Mouse (Mus musculus): ENCODE data around the gene Fbxw2. TPM values are rescaled to one million over a fixed set of nuclear protein-coding genes. Genes with fewer than 3 reads are reported as not detected.
A peak's percentile ranks its signal among the peaks of the same experiment; 100 is the strongest.

The Fbxw2 gene
- polyA plus RNA-seq, 2 experiments = 30.8 to 38.6 TPM

DNA sequence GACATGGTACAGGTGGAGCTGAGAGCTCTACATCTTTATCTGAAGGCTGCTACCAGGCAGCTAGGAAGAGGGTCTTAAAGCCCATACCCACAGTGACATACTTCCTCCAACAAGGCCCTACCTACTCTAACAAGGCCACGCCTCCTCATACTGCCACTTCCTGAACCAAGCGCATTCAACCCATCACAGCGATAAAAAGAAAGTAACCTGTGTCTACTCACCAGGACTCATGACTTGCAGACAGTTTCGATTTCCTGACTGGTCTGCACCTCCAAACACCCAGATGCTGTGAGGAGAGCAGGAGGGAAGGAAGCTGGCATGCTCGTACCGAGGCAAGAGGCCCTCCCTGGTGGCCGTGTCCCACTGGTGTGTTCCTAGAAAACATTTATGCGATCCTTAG, 35.8 kb downstream of the Fbxw2 start:
- H3K9ac ChIP-seq (replicated peaks) = no peak overlapping the region

DNA sequence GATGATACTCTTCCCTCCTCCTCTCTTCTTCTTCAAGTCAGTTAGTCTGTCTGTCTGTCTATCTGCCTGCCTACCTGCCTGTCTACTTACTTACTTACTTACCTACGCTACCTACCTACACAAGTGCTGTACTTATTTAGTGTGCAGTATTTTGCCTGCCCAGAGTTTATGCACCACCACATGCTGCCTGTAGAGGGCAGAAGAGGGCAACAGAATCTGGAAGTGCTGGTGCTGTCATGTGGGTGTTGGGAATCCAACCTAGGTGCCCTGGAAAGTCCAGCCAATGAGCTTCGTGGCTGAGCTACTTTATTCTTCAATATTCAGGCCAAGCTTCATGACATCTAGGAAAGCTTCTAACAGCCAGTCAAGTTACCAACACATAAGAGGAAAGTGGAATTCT, 42.0 kb downstream of the Fbxw2 start:
- Histone ChIP-seq H3K9ac (replicated peaks) (peak overlapping the region; percentile 51), H3K27ac (peak overlapping the region; percentile 98), H3K36me3 (replicated peaks; ENCODE audit: control insufficient read depth, insufficient read depth, low read depth) (peaks cover 37% of the 10 kb centered on the region), H3K9me3 (ENCODE audit: control insufficient read depth, low read length) (no peaks in the 10 kb centered on the region), H3K4me2 (ENCODE audit: low read depth) (peak overlapping the region; percentile 76; the same call in 1 of the 2 replicates), H3K27me3 (ENCODE audit: control insufficient read depth, insufficient read depth, low read length) (no peaks in the 10 kb centered on the region), H3K4me1 (replicated peaks; ENCODE audit: control insufficient read depth in 2 of 2, insufficient read depth in 2 of 2, low read length in 1 of 2) (peaks cover 23 to 27% of the 10 kb centered on the region in 2 experiments), H3K4me3 (ENCODE audit: insufficient read depth in 1 of 2, low read depth in 2 of 2, low read length in 2 of 2) (no peak overlapping the region)
- DNase-seq (ENCODE audit: low read depth in 3 of 3, low spot score in 3 of 3) = peak; percentile 56 to 68 (median 65)
- 71% methylated on average over 2 of the region's 2 CpGs for WGBS (ENCODE audit: insufficient replicate concordance)
- peak; percentile 18; the same call in 1 of the 2 replicates for ATAC-seq (ENCODE audit: insufficient read depth)
- TF ChIP-seq CTCF (IDR thresholded peaks at IDR 0.05; ENCODE audit: low read depth) (peak; percentile 98), EP300 (IDR thresholded peaks at IDR 0.05; ENCODE audit: low read depth) (no peak)

More for the DNA sequence above, 35.8 kb downstream of the Fbxw2 start:
- H3K9me3 ChIP-seq (ENCODE audit: control insufficient read depth, low read length) = no peaks in the 10 kb centered on the region
- no peak overlapping the region; the same call in 1 of the 2 replicates for H3K27ac ChIP-seq
- H3K4me2 ChIP-seq (ENCODE audit: low read depth) = peak overlapping the region; percentile 32; the same call in 1 of the 2 replicates
- 0 out of 2 replicates have a peak, but pooled peaks have one; percentile 10 for TF ChIP-seq CTCF (IDR thresholded peaks at IDR 0.05; ENCODE audit: low read depth)
- TF ChIP-seq EP300 (IDR thresholded peaks at IDR 0.05; ENCODE audit: low read depth) = no peak
- WGBS (ENCODE audit: insufficient replicate concordance) = 68% methylated on average over 8 of the region's 8 CpGs
- no peak for DNase-seq (ENCODE audit: low read depth in 3 of 3, low spot score in 3 of 3)
- H3K27me3 ChIP-seq (ENCODE audit: control insufficient read depth, insufficient read depth, low read length) = no peaks in the 10 kb centered on the region
- no peaks in the 10 kb centered on the region for H3K4me1 ChIP-seq (replicated peaks; ENCODE audit: control insufficient read depth in 2 of 2, insufficient read depth in 2 of 2, low read length in 1 of 2)
- no peak overlapping the region; a peak in 1 of 4 replicates for H3K4me3 ChIP-seq (ENCODE audit: insufficient read depth in 1 of 2, low read depth in 2 of 2, low read length in 2 of 2)
- no peak for ATAC-seq (ENCODE audit: insufficient read depth)
- H3K36me3 ChIP-seq (replicated peaks; ENCODE audit: control insufficient read depth, insufficient read depth, low read depth) = peaks cover 5% of the 10 kb centered on the region

DNA sequence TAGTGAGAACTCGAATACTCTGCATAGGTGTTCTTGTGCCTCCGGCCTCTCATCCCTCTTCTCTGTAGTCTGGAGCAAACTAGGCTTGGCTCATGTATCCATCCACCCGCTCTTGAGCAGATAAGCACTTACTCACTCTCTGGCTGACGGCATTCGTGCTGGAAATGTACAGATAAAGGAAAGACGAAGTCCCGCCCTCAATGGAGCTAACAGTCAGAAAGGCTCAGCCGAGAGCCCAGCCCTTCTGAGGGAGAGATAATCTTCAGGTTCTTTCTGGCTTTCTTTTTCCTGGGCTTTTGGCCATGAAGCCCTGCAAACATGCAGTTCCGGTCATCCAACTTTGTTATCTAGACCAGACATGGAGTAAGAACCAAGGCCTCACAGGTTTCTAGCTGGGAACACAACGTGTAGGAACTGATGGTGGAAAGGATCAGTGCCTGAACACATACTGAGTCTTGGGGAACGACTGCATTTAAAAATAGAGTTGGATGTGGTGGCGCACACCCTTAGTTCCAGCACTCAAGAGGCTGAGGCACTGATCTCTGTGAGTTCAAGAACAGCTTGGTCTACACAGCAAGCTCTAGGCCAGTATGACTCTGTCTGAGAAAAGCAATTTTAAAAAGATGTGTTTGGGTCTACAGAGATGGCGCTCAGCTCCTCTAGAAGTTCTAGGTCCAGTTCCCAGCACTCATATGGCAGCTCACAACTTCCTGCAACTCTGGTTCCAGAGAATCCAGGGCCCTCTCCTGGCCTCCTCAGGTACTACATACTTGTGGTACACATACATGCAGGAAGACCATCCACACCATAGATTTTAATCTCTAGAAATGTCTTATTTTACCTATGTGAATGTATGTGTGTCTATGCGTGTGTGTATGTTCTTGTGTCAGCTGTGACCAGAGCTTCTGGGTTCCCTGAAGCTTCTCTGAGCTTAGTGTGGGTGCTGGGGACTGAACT, 42.8 kb downstream of the Fbxw2 start:
- Histone ChIP-seq H3K9ac (replicated peaks) (peak overlapping the region; percentile 71), H3K27me3 (ENCODE audit: control insufficient read depth, insufficient read depth, low read length) (no peaks in the 10 kb centered on the region), H3K27ac (peak overlapping the region; percentile 98), H3K9me3 (ENCODE audit: control insufficient read depth, low read length) (no peaks in the 10 kb centered on the region), H3K4me3 (ENCODE audit: insufficient read depth in 1 of 2, low read depth in 2 of 2, low read length in 2 of 2) (peak overlapping the region; percentile 6 to 28; a peak in 3 of 4 replicates), H3K4me1 (replicated peaks; ENCODE audit: control insufficient read depth in 2 of 2, insufficient read depth in 2 of 2, low read length in 1 of 2) (peaks cover 23 to 27% of the 10 kb centered on the region in 2 experiments), H3K4me2 (ENCODE audit: low read depth) (peak overlapping the region; percentile 76), H3K36me3 (replicated peaks; ENCODE audit: control insufficient read depth, insufficient read depth, low read depth) (peaks cover 42% of the 10 kb centered on the region)
- DNase-seq (ENCODE audit: low read depth in 3 of 3, low spot score in 3 of 3) = peak; percentile 96 to 97 (median 97)
- TF ChIP-seq CTCF (IDR thresholded peaks at IDR 0.05; ENCODE audit: low read depth) (no peak), EP300 (IDR thresholded peaks at IDR 0.05; ENCODE audit: low read depth) (peak; percentile 92)
- WGBS (ENCODE audit: insufficient replicate concordance) = 25% methylated on average over 14 of the region's 14 CpGs
- ATAC-seq (ENCODE audit: insufficient read depth) = peak; percentile 97

DNA sequence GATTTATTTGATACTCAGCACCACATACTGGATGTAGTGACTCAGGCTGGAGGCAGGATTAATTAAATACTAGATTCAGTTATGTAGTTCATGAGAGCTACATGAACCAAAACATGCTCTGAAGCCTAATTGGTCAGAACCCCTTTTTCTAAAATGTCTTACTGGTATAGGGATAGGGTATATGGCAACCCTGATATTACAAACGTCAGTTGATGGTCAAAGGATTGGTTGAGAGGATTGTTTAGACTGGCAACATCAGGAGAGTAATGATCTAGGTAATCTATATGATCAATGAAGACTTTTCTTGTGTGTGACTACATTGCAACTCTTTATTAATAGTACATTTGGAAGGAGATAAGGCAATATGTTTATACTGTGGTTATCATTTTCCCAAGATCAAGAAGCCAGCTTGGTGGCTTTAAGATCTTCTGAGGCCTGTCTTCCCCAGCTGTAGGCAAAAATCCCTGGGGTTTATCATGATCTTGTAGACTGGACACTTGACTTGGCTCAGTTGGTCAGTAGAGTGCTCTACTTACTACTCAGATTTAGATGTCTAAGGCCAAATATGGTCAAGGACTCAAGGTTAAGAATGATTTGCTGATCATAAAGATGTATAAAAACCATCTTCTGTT, 48.8 kb downstream of the Fbxw2 start:
- H3K9ac ChIP-seq (replicated peaks) = peak overlapping the region; percentile 31; the same call in 1 of the 2 replicates
- H3K4me2 ChIP-seq (ENCODE audit: low read depth) = peak overlapping the region; percentile 51
- H3K9me3 ChIP-seq (ENCODE audit: control insufficient read depth, low read length) = no peaks in the 10 kb centered on the region
- no peak overlapping the region; the same call in 1 of the 2 replicates for H3K27ac ChIP-seq
- DNase-seq (ENCODE audit: low read depth in 3 of 3, low spot score in 3 of 3) = no peak
- H3K4me1 ChIP-seq (replicated peaks; ENCODE audit: control insufficient read depth in 2 of 2, insufficient read depth in 2 of 2, low read length in 1 of 2) = peaks cover 28 to 30% of the 10 kb centered on the region in 2 experiments
- H3K36me3 ChIP-seq (replicated peaks; ENCODE audit: control insufficient read depth, insufficient read depth, low read depth) = peaks cover 82% of the 10 kb centered on the region
- no peak for ATAC-seq (ENCODE audit: insufficient read depth)
- H3K27me3 ChIP-seq (ENCODE audit: control insufficient read depth, insufficient read depth, low read length) = no peaks in the 10 kb centered on the region
- TF ChIP-seq CTCF (IDR thresholded peaks at IDR 0.05; ENCODE audit: low read depth) (no peak), EP300 (IDR thresholded peaks at IDR 0.05; ENCODE audit: low read depth) (no peak)
- H3K4me3 ChIP-seq (ENCODE audit: insufficient read depth in 1 of 2, low read depth in 2 of 2, low read length in 2 of 2) = no peak overlapping the region
- WGBS (ENCODE audit: insufficient replicate concordance) = 56% methylated on average over 1 of the region's 1 CpGs

All from liver, embryonic 14.5 days (tissue).